Mouse (Mus musculus) NIH3T3 (cell line): Measurements from ENCODE around the gene Hsdl2.

Source experiments
- DNase-seq: peaks from one replicate; pipeline ENCODE4 v3.0.0-alpha.2; 2012; ENCODE audit warnings: low read depth

Gene Hsdl2

DNA sequence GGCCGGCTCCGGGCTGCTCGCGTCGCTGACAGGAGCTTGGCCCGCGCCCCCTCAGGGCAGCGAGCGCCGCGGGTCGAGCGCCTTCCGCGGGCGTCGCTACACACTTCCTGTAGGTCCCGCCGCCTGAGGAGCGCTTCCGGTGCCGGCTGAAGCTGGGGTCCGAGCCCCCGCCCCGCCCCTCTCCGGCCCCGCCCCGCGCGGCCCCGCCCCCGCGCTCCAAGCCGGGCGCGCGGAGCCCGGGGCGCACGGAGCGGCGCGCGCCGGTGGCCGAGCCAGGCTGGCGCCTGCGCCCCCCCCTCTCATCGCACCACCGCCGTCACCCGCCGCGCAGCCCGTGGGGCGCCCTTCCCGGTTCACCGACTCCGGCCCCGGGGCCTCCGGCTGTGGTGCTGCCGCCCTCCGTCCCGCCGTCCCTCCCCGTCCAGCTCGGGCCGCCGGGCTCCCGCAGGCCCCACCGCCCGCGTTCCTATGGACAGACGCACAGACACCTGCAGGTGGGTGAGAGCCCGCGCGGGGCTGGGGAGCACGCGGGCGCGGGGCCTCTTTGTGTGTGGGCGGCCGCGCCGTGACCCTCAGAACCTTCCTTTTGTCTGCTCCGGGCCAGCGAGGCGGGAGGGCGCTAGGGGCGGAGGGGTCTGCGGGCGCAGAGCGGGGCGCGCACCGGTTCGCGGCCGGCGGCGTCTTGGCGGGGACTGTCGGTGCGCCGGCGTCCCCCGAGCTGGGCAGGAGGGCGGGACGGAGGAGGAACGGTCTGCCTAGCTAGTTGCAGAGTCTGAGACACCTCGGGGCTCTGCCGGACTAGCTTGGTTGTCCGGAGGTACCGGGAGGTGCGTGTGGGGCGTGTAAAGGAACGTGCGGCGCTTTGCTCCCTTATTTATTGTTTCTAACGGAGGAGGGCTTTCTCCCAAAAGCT is 44.9 kb downstream of the Hsdl2 start, which contains the start of gene E130308A19Rik:
E130308A19Rik (plus strand) TSS at position 214 of the 913 bp plus-strand sequence.
- DNase-seq = peak; percentile 84

- DNase-seq = no peak
Measured at GRCm38 (mm10) chr4:59628255-59628654, 46.9 kb downstream of the Hsdl2 start.

DNA sequence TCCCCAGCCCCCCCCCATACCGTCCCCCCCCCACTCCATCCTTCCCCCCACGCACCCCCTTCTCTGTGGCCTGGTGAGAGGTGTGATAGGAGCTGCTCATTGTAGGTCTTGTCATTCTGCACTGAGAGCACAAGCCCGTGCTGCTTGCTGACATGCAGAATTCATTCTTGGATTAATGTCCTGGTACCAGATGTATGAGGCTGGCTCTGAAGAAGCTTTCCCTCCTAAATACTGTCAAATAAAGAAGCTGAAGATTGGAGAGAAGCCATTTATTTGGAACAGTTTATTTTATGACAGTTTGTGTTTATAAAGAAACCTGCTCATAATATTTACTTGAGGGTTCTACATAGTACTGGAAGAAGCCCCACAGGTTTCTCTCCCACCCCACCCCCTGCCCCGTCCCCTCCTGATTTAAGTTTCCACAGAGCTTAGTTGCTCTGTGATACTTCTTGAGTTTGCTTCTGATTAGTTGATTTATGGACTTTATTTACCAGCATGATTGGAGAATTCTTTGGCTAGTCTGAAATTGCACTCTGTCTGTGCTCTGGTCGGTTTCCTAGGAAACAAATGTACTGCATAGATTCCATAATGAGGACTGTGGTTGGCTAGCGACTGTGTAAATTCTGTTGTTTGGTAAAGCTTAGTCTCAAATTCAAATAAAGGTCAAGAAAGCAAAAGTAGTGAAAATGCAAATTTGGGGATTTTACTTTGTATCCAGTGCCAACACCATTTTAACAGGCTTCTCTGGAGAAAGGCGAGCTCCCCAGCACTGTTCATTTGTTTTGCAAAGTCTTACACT is 47.9 kb downstream of the Hsdl2 start:
- DNase-seq = no peak

- no peak for DNase-seq
Measured at GRCm38 (mm10) chr4:59630122-59630521, 48.8 kb downstream of the Hsdl2 start.

DNA sequence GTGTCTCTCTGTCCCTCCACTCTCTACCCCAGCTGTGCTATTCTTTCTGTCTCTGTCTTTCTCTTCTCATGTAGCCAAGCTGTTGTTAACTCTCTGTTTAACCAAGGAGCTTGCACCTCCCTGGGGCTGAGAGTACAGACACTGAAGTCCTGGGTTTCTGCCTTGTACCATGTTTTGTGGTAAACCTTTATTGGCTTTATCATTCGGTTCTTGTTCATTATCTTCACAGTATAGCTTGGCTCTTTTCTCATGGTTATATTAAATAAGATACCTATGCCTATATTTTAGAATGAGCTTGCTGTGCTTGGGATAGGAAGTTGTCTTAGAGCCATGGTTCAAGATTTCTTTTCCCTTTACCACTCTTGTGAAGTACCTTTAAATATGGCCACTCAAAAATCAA is 53.2 kb downstream of the Hsdl2 start:
- DNase-seq = no peak

DNA sequence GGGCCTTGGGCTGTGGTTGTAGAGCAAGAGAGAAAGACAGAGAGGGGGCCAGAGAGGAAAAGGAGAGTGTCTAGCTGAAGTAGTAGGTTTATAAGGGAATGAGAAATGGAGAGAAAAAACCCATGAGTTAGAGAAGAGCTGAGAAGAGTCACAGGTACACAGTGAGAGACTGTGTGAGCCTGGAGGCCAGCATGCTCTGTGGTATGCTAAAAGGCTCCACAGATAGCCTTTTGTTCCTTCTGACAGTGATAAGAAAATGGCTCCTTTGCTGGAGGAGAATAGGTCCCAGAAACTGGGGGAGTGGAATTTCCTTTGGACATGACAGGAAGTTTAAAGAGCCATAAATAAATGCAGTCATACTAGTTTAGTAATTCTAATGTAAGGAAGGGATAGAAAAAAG is 57.8 kb downstream of the Hsdl2 start:
- DNase-seq = no peak

DNA sequence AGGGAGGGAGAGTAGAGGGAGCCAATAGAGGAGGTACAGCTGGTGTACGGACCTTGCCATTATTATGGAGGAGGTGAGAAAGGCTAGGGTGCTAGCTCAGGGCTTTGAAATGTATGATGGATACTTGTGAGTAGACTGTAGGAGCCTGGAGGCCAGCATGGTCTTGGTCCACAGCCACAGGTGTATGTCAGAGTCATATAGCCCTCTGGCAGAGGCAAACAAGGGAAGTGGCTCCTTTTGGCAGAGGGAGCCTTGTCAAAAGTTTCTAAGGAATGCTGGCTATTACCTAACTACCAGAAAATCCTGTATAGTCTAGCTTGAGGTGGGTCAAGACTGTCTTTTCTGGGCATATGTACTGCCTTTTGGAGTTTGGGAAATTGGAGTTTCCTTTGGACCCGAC is 59.4 kb downstream of the Hsdl2 start:
- DNase-seq = no peak

DNA sequence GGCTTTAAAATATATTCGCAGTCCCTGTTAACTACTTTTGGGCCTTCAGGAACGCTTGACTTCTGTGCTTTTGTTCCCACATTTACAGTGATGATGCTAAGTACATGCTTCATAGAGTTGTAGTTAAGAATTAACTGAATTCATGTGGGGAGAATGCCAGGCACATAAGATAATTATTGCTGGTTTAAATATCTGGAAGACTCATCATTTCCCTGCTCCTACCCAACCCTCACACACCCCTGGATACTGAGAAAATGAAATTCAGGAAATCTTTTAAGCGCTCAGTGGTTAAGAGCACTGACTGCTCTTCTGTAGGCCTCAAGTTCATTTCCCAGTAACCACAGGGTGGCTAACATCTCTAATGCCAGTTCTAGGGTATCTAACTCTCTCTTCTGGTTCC is 60.7 kb downstream of the Hsdl2 start:
- no peak for DNase-seq

GRCm38 (mm10) chr4:59642657-59643056 is 61.3 kb downstream of the Hsdl2 start:
- no peak for DNase-seq

- DNase-seq = no peak
Measured at GRCm38 (mm10) chr4:59644431-59644830, 63.1 kb downstream of the Hsdl2 start.

DNA sequence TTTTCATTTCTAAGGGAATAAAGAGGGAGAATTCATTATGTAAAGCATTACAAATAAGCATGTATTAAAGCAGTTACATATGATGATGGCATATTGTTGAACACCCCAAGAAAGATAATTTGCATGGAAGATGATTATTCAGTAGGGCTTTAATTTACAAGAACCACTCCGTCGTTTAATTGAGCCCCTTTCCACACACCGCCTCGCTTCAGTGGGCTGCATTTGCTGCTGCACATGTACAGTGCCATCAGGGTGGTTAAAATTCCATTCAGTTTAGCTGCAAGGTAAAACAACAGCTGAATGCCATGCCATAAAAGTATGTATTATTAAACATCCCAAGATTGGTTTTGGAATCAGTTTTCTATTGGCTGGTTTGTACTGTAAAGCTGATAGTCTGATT is 63.6 kb downstream of the Hsdl2 start:
- no peak for DNase-seq

GRCm38 (mm10) chr4:59645610-59646009 is 64.2 kb downstream of the Hsdl2 start:
- DNase-seq = no peak

- no peak for DNase-seq
Measured at GRCm38 (mm10) chr4:59646020-59646696, 64.8 kb downstream of the Hsdl2 start.

DNA sequence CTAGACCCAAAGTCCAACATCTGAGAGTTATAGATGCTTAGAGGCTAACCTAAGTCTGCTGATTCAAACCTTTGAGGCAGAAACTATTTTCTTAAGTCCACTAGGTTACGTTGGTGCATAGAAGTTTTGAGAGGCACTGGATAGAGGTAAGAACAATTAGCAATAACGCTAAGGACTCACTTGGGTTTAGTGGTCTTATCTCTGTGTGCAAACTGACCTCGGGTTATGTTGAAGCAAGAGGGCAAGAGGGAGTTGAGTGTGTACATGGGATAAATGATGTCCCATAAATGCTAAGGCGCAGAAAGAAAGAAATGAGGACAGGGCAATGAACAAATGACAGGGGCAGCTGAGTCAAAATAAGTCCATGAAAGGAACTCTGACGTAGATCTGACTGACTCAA is 67.8 kb downstream of the Hsdl2 start:
- DNase-seq = no peak

DNA sequence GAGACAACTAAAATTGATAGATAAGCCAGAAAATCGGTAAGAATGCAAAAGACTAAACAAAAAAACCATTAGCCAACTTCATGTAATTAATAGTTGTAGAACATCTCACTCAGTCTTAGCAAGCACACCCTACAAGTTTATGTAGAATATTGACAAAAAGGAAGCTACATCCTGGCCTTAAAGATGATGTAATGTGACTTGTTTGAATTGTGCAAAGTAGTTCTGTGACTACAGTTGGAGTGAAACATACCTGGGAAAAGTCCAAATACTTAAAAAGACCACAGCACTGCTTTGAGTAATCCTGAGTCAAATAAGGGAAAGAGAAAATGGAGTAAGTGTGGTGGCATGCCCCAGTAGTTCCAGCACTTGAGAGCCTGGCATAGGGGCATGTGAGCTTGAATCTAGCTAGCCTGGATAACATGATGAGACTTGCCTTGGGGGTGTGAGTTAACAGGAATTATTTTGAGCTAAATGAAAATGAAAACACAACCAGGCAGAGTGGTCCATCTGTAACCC is 70.9 kb downstream of the Hsdl2 start:
- peak; percentile 20 for DNase-seq

- no peak for DNase-seq
Measured at GRCm38 (mm10) chr4:59656061-59656642, 74.8 kb downstream of the Hsdl2 start.

DNA sequence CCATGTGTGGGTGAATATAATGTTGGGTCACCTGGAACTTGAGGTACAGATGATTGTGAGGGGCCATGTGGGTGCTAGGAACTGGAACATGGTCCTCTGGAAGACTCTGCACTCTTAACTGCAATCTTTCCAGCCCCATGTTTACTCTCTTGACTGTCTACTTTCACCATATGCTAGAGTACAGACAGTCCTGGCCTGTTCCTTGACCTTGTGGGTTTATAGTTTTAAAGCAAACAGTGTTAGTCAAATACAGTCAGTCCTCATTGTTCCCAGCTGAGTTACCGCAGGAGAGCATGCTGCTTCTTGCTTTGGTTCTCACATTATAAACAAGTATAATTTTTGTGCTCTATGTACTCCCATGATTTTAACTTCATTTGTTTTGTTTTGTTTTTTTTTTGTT is 80.8 kb downstream of the Hsdl2 start:
- DNase-seq = no peak

GRCm38 (mm10) chr4:59663451-59663850 is 82.1 kb downstream of the Hsdl2 start:
- DNase-seq = no peak

DNA sequence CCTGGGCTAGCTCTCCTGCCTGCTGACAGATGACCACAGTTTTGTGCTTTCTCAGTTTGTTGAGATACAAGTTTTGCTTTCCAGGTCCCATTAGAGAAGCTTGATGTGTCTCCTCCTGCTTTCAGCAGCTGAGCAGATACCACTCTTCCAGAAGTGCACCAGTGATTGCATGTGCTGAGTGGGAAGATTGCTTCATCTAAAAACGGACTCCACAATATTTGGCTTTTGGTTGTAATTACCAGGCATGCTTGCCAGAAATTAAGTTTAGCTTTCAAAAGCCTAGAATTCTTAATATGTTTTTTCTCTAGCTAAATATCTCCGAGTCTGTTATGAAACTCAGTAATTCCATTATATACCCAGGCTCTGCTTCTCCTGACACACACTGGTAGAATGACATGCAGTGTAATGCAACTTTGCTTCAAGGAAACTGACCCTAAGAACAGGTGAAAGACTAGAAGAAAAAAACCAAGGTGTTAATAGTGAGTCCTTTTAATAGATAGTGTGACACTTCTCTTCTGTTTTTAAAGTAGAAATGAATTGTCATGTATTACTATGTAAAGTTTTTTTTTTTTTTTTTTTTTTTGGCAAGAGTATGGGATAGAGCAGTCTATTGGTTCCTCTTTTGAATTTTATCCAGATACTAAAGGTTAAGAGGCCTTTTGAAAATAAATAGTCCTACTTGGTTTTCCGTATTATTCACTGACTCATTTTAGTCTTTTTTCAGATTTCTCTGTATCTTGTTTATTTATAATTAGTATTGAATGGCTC is 85.4 kb downstream of the Hsdl2 start:
- DNase-seq = no peak

DNA sequence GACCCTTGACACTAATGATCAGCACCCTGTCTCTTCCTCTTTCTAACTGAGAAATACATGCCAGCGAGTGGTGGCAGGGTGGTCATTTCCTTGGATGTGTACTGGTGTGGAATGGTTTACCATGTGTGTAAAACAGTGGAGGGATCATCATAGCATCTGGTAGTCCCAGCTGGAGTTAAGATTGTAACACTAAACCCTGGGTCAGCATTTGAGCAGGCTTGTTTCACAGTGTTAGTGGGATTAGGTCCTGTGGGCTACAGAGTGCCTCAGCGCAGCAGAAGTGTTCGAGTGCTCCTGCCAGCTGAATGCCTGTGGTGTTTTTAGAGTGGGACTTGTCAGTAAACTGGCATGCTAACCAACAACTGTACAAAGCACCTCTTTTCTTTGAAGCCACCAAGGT is 86.7 kb downstream of the Hsdl2 start:
- DNase-seq = no peak
